Mouse (Mus musculus): ENCODE data around the gene Serhl.
"Not testable (repeated sequence)": the region's sequence is repeated elsewhere in the genome, so short reads cannot be mapped to it uniquely, and the experiment has no call there.

Serhl gene

DNA sequence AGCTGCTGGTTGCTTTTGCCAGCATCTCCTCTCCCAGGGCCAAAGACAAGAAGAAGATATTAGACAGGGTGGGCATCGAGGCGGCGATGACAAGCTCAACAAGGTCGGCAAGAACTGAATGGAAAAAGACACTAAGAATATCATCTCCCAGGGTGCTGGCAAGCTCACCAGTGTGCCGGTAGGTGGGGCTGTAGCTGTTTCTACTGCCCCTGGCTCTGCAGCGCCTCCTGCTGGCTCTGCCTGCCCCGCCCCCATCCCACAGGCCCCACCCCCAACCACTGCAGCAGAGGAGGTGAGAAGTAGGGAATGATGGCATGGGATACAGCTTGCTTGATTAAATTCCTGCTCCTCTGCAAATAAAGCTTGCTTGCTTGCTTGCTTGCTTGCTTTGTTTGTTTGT lies 3.4 kb upstream of the Serhl start:
- no peak for DNase-seq

- no peak for DNase-seq
These were observed 2.5 kb upstream of the Serhl start for GRCm38 (mm10) chr15:83086636-83087328.

GRCm38 (mm10) chr15:83088495-83089428 lies 544 bp upstream of the Serhl start:
- no peak for DNase-seq

- no peak for DNase-seq
These were observed 1.6 kb downstream of the Serhl start for GRCm38 (mm10) chr15:83090874-83091273.

DNA sequence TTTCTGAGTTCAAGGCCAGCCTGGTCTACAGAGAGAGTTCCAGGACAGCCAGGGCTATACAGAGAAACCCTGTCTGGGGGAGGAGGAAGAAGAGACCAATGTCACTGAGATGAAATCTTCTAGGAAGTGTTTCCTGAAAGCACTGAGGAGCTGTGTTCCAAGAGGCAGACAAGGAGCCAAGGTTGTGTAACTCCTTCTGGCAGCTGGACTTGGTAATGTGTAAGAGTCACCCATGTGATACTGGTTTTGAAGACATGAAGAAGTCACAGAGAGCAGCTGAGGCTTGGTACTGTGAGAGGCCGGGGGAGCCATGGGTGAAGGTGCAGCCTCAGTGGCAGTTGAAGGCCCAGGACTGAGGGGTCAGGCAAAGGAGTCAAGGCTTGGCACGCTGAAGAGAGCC lies 4.4 kb downstream of the Serhl start:
- no peak for DNase-seq

DNA sequence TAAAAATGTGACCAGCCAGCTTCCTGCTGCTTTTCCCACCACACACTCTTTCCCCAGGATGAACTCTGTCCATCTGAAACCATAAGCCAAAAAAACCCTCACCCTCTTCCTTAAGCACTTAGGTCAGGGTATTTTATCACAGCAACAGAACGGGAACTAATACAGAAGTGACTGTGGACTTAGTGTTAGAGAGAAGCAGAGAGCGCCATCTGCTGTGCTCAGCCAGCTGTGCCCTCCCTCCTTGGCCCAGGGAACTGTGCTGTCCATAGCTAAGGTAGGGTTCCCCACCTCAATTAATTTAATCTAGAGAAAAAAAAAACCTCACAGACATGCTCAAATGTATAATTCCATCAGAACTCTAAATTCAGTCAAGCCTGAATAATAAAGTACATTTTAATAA lies 6.6 kb downstream of the Serhl start:
- no peak for DNase-seq

DNA sequence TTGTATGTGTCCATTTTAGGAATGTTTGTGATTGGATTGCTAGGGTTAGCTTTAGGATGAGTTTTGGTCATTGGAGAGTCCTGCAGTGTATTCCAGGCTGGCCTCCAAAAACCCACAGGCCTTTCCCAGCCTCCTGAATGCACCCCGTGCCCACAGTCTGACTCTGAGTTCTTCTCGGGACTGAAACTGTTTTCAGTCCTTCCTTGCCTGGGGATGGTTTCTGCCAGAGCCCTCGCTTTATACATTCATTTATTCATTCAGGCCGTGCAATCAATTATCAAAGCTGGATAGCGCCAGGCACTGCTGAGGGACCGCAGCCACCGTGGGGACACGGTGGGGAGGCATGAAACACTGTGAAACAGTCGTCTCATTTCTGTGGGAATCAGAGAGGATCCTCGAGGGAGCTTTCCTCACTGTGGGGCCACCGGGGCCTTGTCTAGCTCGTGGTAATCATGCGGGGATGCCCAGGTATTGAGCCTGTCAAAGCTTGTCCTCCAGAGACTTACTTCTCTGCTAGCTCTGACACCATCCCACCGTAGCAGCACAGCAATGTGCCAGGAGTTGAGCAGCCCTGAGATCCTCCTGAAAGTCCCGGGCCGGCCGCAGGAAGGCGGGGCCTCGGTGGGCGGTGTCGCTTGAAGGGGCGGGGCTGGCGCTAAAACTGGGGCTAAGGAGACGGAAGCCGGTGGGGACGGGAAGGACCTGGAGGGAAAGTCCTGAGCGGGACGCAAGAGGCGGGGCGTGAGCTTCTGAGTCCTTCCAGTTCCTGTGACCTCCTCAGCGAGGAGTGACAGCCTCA lies 10.4 kb downstream of the Serhl start:
- peak; percentile 95 for DNase-seq

DNA sequence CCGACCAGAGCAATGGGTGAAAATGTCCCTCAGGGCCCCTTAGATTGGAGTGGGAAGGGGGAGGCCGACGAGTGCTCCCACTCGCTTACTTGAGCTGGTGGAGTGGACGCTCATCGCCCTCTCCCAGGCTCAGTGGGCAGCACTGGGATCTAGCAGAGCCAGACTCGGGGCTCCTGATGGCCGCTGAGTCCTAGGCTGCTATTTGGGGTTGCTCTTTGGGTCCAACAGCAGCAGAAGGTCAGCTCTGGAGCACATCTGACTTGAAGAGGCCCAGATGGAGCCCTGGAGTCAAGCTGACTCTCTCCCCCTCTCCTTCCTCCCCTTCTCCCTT lies 11.0 kb downstream of the Serhl start:
- DNase-seq = no peak

DNA sequence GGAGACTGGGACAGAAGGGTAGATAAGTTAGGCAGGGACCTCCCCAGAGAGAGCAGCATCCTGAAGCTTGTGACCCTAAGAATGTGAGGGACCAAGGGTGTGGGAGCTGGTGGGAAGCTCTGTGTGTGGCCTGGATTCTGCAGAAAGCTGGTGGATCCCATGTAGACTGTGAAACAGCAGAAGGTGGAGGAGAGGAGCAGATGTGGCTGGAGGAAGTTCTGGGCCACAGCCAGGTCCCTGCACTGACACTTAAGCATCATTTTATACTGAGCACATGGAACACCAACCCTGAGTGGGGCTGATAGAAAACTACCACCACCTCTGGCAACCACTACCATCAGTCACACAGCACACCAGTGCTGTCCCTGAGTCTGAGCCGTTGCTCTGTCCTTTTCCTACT lies 13.8 kb downstream of the Serhl start:
- no peak for DNase-seq

DNA sequence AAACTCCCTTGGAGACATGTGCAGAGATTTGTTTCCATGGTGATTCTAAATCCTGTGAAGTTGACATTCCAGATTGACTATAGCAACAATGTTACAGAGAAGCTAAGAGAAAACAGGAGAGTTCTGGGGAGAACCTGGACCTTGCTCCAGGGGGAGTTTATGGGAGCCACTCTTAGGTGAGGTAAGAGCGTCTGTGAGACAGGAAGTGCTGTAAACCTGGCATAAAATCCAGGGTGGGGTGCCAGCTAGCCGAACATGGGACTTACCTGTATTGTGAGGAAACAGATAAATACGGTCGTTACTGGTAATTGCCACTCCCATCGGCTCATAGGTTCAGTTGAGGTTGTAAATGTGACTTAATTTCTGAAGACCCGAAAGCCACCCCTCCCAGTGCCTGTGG lies 17.1 kb downstream of the Serhl start:
- DNase-seq = no peak

GRCm38 (mm10) chr15:83107814-83108213 lies 18.5 kb downstream of the Serhl start:
- DNase-seq = no peak

DNA sequence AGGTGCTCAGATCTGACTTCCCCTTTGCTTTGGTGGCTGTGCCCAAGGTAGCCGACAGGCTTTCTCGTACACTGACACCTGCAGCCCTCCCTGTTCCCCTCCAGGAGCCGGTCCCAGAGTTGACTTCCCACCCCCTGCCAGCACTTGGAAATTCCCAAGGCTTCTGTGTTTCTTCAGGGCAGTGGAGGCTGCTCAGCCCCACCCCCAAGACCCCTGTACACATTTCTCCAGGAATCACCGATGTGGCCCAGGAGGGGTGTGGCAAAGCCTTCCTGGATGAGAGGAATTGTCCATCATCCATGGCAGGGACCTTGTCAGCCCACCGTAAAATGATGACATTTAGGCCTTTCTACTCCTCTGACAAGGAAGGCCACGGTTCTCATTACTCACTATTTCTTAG lies 22.0 kb downstream of the Serhl start:
- DNase-seq = no peak

DNA sequence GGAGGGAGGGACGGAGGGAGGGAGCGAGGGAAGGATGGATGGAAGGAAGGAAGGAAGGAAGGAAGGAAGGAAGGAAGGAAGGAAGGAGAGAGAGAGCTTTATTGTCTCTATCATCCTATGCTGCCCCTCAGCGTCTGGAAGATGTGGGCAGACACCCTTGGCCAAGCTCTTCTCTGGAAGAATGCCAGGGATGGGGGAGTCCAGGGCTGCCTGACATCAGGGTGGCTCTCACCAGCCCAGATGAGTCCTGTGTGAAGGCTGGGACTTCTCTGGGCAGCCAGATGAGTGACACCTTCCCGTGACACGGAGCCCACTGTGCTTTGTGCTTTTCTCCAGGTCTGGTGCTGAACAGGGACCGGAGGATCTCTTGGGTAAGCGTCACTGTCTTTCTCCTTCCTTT lies 22.6 kb downstream of the Serhl start:
- DNase-seq = no peak

- peak; percentile 52 for DNase-seq
These were observed 23.6 kb downstream of the Serhl start for GRCm38 (mm10) chr15:83112898-83113297.

GRCm38 (mm10) chr15:83114106-83114505 lies 24.8 kb downstream of the Serhl start:
- DNase-seq = peak; percentile 47

- no peak for DNase-seq
These were observed 25.8 kb downstream of the Serhl start for GRCm38 (mm10) chr15:83115071-83115470.

GRCm38 (mm10) chr15:83118360-83118759 lies 29.1 kb downstream of the Serhl start:
- DNase-seq = peak; percentile 46

GRCm38 (mm10) chr15:83121709-83122565 lies 32.6 kb downstream of the Serhl start:
- DNase-seq = no peak

DNA sequence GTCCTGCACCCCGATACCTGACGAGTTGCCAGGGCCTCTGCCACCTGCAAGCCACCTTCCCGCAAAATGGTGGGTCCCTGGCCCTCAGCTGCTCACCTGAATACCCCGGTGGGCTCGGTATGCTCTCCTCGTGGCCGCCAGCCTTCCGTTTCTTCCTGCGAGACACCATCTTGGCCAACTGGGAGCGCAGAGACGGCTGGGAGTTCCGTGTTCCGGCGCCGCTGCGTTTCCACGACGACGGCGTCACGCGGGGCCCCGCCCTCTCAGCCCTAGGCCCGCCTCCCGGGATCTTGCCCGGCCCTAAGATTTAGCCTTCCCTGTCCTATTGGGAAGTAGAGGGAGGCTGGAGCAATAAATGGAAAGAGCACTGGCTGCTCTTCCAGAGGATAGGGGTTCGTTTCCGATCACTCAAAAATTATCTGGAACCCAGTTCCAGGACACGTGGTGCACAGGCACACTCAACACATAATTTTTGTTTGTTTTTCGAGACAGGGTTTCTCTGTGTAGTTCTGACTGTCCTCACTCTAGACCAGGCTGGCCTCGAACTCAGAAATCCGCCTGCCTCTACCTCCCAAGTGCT lies 33.4 kb downstream of the Serhl start, which contains the start of gene Rrp7a:
Gene Rrp7a, minus strand, starts transcription at position 236 of the 580 bp plus-strand sequence.
- DNase-seq = peak; percentile 91

DNA sequence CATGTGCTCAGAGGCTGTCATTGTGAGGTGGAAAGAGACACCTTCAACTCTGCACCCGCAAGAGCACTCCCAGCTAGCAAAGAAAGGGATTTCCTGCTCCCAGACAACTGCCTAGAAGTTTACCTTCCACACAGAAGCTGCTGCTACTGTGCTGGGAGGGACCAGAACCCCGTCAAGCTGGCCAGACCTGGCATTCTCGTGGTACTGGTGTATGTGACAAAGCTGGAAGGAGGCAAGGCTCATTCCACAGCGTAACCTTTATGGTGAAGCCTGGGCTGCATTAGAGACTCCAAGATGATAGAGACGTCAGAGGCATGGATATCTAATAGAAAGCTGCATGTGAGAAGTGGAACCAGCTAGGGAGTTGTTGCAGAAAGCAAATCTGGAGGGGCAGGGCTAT lies 35.3 kb downstream of the Serhl start:
- DNase-seq = no peak

DNA sequence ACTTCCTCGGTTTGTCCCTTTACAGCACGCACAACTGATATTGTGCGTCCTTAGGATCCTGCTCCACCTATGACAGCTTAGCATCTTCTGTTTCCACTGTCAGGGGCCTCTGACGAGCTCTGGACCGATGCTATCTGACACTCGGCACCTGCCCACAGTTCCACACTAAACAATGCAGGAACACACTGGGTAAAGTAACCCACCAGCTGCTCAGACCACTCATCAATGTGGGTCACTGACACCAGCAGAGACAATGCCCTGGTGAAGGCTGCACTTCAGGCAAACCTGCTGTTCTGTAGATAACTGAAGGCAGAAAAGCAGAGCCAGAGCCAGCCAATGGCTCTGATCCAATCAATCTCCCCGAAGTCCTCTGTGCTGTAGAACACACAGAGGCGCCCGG lies 37.3 kb downstream of the Serhl start:
- DNase-seq = no peak

DNA sequence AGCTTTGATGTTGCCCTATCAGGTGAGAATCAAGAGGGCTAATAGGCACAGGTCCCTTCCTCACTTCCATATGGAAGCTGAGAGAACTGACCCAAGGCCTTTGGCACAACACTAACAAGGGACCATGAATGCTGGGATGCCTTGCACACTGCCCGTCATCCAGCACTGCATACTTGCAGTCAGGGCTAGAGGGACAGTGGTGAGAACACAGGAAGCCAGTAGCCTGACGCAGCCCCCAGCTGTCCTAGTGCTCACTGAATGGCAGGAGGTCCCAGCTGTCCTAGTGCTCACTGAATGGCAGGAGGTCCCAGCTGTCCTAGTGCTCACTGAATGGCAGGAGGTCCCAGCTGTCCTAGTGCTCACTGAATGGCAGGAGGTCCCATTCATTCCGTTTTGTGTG lies 37.7 kb downstream of the Serhl start:
- DNase-seq = not testable (repeated sequence)
